Mouse (Mus musculus): ENCODE measurements around the gene Ces2b.

- TF ChIP-seq CTCF (IDR thresholded peaks at IDR 0.05; ENCODE audit: low read depth) (no peak), EP300 (IDR thresholded peaks at IDR 0.05; ENCODE audit: low read depth) (no peak)
These were observed 22.6 kb upstream of the Ces2b start for GRCm38 (mm10) chr8:104808542-104809413.

Measured in liver, embryonic 14.5 days (tissue).